Mouse (Mus musculus) layer of hippocampus, adult 11-12 months (tissue): ENCODE measurements around the gene Adh1.
A peak's percentile ranks its signal among the peaks of the same experiment; 100 is the strongest.

ENCODE experiments used
- DNase-seq: peaks from one replicate; pipeline ENCODE4 v3.0.0; 2022; ENCODE audit warnings: low spot score

Gene Adh1

DNA sequence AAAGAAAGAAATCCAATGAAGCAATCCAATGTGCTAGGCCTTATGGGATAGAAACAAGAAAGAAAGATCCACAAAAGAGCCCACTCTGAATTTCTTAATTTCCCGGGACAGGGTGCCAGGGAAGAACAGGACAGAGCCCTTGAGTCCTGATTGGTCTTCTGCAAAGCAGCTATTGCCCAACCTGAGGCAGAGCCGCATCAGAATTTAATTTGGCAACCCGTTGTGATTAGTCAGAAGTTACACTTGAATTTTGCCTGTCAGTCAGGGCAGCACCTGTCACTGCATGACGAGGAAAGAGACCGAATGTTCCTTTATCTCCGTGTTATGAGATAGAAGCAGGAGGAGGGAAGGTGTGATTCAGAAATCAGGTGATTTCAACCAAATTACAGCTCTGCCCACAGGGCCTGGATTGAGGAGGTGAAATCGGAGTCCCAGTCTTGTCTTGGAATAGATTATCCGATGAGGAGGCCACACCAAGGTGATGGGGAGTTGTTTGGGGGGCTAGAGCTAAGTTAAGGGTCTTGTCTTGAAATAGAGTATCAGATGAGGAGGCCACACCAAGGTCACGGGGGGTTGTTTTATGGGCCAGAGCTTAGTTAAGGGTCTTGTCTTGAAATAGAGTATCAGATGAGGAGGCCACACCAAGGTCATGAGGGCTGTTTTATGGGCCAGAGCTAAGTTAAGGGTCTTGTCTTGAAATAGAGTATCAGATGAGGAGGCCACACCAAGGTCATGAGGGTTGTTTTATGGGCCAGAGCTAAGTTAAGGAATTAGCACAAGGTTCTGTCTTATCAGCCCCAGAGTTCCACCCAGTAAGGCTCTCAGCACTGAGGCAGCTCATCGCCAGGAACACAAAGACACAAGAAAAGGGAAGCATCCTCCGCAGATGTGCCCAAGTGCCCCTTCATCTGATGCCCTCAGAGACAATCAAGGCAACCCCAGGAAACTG is at the start of gene Adh1:
Adh1 (plus strand) TSS at position 271 of the 949 bp plus-strand sequence.
- DNase-seq: no peak

DNA sequence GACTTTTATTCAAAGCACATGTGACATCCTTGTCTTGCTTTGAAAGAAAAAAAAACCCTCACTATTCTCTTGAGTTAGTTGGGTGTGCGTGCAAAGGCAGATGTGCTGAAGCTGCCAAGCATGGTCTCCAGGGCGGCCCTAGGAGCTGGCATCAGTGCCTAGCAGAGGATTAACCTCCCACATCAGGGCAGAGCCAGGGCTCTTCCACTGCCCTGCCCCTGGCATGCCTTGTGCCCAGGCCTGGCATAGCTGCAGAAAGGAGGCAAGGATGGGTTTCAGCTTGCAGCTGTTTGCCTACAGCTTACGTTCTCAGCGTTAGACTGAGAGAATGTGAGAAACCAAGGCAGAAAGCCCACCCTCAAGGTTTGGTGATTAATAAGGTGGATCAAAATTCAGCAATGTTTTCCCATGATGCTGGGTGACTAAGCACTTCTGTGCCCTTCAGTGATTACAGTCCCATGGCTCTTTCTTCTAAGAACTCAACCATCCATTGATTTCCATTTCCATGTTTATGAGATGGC is 48.3 kb upstream of the Adh1 start:
- no peak for DNase-seq

DNA sequence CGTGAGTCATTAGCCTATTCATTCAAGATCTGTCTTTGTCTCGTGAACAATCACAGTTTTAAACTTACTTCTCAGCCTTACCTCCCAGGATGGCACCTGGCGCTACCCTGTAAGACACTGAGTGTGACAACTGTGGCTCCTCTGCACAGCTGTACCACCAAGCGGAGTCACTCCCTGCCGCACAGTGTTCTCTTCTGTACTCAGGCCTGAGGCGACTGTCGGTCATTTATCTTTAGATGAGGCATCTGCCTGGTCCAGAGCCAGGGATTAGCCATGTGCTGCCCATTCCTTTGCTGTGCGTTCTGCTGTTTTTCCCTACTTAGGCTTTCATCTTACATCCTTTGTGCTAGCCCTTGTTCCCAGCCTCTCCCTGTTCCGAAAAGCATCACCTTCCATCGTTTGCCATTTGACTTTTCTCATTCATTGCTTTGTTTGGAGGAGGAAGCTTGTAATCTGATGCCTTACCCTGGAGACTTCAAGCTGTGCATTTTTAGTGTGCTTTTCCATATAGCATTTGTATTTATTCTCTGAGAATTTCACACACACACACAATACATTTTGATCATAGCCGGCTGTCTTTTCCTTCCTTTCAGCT is 45.3 kb upstream of the Adh1 start:
- DNase-seq: no peak

DNA sequence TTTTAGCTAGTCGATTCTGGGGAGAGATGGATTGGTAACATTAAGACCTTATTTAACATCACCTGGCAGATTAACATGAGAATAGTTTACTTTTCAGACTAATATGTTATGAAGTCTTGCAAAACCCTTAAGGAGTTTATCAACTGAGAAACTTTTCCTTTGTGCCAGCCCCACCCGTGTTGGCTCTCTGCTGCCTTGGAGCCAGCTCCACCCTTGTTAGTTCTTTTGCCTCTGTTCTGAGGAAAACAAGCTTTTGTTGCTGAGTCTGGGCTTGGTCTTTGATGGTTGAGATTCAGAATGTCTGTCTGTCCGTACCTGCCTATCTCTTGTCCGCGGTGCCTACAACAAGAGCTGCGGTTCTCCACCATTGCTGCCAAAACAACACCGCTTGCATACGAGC is 44.7 kb upstream of the Adh1 start:
- DNase-seq: no peak

DNA sequence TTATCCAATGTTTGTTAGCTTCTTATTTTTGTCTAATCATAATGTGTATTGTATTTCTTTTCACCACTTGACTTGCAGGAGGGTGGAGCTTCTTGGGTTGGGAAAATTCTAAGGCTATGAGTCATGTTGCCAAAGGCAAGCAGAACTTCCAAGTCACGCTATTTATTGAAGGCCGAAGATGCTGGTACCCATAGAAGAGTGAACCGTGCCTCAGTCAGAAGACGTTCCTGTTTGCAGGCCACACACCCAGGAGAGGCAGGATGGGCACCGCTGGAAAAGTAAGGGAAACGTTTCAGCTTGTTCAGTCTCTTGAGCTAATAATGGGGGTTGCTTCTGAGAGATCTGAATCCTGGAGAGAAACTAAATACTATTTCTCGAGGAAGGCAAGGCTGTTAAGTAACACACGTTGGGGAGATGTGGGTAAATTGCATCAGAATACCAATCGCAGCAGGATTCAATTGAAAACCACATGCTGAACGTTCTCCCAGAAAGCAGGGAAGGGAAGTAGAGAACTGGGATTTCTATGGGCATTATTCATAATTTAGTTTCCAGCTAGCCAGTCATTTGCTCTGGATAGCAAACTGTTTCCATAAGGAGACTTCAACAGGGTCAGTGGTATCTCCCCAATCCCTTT is 43.0 kb upstream of the Adh1 start, which contains the start of gene Adh7:
Adh7 (plus strand) TSS at position 130 of the 634 bp plus-strand sequence.
- DNase-seq: no peak

DNA sequence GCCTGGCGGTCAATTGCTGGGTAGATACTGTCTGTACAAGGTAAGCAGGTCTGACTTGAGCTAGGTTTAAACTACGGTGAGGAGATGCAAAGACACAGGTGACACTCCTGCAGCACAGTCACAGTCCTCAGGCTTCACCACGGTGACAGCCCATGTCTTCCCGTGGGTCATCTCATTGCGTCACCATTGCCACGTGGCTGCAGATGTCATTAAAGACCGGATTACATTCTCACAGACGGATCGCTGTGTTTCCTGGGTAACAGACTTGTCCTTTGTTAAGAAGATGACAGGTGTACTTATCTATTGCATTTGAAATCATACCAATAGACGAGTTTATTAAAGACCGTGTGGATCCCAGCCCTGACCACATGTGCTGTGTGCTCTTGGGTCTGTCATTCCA is 39.7 kb upstream of the Adh1 start:
- DNase-seq: no peak

DNA sequence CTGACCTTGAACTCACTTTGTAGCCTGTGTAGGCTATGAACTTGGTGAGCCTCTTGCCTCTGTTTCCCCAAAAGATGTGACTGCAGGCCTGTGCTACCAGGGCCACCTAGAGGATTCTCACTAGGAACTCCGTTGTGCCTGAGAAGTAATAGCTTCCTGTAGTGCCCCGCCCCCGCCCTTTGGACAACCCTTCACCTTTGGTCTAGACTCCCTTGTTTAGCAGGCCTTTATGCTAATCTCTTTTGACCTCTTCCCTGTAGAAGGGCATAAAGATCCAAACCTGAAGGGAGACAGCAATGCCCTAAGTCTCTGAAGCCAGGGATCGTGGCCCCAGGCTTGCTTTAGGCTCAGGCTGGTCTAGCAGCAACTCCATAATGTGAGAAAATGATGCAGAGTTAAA is 38.3 kb upstream of the Adh1 start:
- no peak for DNase-seq

DNA sequence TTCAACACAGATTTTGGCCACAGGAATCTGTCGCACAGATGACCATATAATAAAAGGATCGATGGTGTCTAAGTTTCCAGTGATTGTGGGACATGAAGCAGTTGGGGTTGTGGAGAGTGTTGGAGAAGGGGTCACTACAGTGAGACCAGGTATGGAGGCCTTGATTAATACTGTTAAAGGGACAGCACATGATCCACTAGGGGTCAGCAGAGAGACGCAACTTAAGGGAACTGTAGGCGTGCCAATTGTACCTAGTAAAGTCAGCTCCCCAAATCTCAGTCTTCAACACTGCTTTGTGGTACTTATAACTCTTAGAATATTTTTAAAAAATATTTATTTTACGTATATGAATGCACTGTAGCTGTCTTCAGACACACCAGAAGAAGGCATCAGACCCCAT is 37.8 kb upstream of the Adh1 start:
- peak; percentile 70 for DNase-seq

DNA sequence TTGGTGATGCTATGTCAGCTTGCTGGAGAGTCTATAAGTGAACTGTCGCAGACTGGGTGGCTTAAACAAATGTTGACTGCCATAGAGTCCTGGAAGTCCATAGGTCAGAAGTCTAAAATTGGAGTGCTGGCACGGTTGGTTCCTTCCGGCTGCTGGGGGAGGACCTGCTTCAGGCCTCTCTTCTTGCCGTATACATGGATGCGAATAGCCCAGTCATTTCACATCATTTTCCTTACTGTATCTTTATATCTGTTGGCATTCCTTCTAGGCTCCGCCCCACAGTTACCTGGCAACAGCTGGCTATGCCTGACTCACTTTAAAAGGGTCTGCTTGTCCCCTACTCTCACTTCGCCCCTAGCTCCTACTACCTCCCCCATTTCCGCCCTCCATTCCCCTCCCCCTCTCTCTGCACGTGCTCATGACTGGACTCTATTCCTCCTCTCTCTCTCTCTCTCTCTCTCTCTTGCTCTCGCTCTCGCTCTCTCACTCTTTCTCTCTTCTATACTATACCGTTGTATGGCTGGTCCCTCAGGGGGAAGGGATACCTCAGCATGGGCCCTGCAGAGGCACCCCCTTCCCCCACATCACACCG is 36.3 kb upstream of the Adh1 start:
- DNase-seq: no peak

DNA sequence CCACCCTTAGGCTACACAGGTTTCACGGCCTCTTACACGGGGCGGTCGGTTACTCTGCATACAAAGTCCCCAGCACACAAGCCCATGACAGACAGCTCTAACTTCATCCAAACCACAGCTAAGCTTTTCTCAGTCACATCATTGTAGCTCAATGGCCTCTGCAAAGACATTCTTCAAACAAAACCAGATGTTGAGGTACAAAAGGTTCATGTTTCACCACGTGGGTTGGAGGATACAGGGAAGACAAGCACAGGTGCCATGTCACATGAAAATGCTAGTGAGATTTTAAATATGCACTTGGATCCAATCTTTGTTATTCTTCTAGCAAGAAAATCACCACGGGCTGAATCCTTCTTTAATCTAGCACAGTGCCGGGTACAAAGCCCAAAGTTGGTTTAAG is 35.5 kb upstream of the Adh1 start:
- no peak for DNase-seq

DNA sequence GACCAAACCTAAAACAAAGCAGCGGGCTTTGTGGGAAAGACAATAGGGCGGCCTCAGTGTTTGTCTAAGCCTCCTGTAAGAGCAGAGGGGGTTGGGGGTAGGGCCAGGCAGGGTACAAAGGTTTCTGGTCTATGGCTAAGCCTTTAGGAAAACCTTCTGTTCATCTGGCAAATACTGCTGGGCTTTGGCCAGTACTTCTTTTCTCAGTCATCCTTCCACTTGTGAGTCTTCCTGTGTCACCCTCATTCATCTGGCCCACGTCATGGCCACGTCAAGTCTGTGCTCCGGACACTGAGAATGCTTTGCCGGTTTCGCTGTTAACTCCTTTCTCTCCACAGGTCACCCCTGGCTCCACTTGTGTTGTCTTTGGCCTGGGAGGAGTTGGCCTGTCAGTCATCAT is 34.9 kb upstream of the Adh1 start:
- DNase-seq: no peak

DNA sequence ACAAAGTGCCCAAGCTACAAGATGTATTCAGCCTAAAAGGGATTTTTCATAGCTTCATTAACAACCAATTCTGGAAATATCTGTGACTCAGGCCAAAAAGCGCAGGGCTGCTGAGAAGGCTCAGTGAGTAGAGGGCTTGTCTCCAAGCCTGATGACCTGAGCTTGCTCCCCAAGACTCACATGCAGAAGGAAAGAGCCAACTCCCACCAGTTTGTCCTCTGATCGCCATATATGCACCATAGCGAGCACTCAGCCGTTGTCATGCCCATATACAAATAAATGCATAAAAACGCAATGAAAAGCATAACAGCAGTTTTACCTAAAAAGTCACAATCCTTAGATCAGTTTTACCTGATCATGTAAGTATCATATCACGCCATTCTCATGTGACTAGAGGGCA is 34.3 kb upstream of the Adh1 start:
- no peak for DNase-seq

DNA sequence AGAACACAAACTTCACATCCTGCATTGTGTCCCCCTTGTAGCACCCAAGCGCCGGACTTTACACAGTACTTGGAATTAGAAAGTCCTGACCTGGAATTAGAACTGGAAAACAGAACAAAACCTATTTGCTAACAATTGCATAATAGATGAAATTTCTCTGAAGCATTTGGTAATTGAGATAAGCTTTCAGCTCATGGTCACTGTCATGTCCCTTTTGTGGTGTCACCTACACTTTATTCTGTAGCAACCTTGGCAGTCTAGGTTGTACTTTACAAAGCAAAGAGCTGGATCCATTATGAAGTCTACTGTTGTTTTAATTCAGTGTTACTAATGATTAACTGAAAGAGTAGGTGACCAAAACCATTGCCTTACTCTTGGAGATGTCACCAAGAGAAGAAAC is 33.7 kb upstream of the Adh1 start:
- no peak for DNase-seq

DNA sequence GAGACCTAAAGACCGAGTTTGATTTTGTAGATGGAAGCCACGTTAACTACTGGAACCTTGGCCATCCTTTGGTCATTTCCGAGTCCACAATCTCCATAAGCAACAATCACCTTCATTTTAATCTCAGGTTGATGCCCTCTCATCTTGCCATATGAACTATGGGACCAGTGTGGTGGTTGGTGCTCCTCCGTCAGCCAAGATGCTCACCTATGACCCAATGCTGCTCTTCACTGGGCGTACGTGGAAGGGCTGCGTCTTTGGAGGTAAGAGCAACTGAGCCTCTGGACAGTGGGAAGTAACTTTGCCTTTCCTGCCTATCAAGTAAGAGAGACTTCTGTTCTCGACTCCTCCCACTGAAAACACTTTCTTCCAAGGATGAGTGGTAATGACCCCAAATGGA is 33.0 kb upstream of the Adh1 start:
- DNase-seq: no peak

DNA sequence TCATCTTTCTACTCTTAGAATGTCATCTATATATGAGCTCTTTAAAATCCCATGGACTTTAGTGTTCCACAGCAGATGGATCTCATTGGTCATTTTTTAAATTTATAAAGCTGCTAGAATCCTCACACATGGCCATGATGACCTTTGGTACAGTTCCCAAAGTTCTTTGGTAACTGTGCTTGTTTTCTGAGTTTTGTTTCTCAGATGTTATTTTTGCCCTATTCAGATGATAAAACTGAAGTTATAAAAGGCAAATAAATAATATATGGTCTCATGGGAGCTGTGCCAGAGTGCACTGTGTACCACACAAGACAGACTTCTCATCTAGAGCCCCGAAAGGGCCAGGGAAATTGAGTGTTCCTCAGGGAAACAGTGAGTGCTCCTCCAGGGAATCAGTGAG is 31.3 kb upstream of the Adh1 start:
- no peak for DNase-seq

DNA sequence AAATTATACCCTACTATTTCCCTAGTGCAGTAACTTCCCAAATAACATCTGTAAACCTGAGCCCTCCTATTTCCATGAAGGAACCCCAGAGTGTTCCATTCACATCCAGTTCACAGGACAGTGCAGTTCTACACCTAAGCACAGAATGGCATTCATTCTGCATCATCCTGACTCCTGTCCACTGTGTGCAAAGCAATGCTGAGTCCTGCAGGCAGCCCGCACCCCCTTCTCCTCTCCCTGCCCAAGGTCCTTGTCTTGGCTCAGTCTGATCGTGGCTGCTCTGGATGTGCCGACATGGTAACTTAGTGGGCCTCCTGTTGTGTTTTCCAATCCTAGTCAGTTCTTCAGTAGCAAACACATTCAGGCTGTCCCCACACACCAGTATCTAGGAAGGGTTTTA is 30.5 kb upstream of the Adh1 start:
- no peak for DNase-seq

DNA sequence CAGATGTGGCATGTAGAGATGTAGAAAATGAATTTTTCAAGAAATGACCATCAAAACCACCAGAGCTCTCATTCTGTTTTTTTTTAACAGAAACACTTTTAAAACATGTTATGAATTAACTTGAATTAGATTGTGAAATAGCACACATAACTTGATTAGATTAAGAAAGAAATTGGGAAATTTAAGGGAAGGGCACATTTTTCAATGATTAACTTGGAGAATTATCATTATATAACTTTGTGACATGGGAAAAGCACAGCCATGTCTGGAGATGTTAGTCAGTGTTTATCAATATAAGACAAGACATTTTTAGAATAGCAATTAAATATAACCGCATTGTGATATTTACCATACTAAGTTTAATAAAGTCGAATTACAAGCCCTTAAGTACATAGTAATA is 29.3 kb upstream of the Adh1 start:
- DNase-seq: no peak

DNA sequence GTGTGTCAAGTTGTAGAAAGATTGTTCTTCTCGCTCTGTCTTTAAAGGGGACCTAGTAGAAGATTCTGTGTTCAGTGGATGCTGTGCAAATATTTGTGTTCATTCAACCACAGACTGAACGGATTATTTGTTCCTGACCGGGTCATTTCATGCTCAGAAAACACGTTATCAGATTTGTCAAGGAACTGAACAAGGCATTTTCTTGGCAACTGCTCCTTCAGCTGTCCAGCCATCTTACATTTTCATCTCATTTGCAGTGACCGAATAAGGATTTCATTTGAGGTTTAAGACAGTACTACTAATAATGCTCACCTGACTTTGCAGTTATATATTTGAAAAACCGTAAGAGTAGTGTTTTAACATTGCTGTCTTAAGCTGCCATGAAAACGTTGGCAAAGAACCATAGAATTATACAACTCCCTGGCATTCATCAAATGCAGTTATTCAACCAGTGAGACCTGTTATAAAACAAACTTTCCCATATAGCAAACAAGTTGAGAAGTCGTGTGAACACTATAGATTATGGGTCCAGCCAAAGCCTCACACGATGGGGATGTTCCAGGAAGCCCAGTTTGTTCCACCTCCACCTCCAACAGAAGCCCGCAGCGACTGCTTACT is 24.1 kb upstream of the Adh1 start:
- no peak for DNase-seq

DNA sequence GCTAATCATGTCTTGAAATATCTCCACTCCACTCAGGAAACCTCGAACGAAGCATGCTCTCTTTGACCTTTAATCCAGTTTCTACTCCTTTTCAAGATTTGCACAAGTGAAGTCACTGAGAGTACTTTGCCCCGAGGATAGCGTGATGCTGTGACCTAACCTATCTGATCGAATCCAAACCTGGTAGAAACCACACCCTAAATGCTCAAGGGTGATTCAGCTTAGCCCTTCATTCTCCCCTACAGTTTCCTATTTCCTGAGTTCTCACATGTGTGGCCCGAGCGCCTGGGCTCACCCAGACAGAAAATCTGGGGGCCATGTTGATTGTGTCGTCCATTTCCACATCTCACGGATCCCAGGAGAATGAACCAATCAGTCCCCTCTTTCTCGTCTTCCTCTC is 22.7 kb upstream of the Adh1 start:
- no peak for DNase-seq

DNA sequence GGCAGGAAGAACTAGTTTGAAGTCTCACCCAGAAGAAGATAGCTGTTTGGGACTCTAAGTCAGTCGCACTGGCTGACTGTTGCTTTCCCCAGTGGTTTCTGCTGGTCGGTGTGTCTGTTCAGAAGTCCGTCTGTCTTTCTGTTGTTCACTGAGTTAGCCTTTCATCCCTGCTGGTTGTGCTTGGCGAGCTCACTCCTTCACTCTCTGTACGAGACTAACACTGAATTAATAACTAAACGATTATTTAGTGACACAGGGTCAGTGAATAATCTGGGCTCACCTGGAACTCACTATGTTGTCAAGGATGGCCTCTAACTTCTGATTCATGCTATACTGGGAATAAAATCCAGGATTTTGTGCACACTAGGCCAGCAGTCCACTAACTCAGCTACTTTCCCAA is 21.3 kb upstream of the Adh1 start:
- no peak for DNase-seq

DNA sequence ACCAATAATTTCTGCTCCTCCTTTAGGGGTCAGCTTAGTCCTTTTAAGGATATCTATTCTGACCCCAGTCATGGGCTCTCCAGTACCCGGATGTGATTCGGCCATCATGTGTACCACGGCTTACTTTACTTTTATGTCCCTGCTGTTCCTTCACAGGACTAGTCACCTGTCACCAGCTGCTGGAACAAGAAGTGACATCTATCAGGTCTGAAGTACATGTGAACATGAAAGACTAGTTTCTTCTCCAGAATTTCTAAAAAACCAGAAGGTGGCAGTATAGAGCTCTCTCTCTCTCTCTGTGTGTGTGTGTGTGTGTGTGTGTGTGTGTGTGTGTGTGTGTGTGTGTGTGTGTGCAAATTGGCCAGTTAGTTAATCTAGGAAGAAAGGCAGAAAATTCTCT is 20.4 kb upstream of the Adh1 start:
- DNase-seq: no peak

DNA sequence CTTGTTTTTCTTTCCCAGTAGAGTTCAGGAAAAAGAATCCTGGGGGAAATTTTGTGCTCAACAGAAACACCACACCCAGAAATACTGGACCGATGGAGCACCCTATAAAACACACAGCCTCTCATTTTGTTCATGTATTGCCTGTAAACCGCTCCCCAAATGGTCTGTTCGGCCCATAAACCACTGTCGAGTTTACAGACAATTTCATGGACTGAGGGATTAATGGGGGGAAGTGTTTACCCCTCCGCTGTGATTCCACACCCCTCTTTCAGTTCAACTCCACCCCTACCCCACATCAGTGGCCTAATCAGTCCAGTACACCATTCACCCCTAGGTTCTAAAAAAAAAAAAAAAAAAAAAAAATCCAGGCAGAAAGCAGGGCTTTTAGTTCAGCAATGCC is 19.8 kb upstream of the Adh1 start:
- DNase-seq: no peak
